Mouse (Mus musculus): ENCODE results near the gene 4921504E06Rik.

- TF ChIP-seq CTCF (conservative IDR thresholded peaks at IDR 0.05; ENCODE audit: low read length) (no peak), POU5F1 (IDR thresholded peaks at IDR 0.05; ENCODE audit: borderline replicate concordance, low read length) (no peak)
Measured at GRCm38 (mm10) chr2:19517952-19518351, 35.8 kb downstream of the 4921504E06Rik start.
